Mouse (Mus musculus) testis, adult 2 months (tissue): ENCODE results near the gene Tsen54. TPM values are rescaled to one million over a fixed set of nuclear protein-coding genes. Genes with fewer than 3 reads are reported as not detected.
A peak's percentile ranks its signal among the peaks of the same experiment; 100 is the strongest.

ENCODE experiments used
- H3K27ac ChIP-seq: fragments of 200-500 bp; 2 replicates; pipeline ENCODE4 v1.5.1; 2012; ENCODE audit warnings: low read depth, low read length; ENCODE audit not compliant: control insufficient read depth, insufficient read depth
- H3K27me3 ChIP-seq: fragments of 200-500 bp; 2 replicates; pipeline ENCODE4 v1.6.1; 2012; ENCODE audit warnings: mild to moderate bottlenecking, low read length, moderate library complexity; ENCODE audit not compliant: control insufficient read depth, insufficient read depth
- H3K36me3 ChIP-seq: fragments of 200-500 bp; 2 replicates; pipeline ENCODE4 v1.6.1; 2012; ENCODE audit warnings: mild to moderate bottlenecking, low read length; ENCODE audit not compliant: control insufficient read depth, insufficient read depth
- H3K4me1 ChIP-seq: fragments of 200-500 bp; 2 replicates; pipeline ENCODE4 v1.6.1; 2012; ENCODE audit warnings: low read length; ENCODE audit not compliant: control insufficient read depth, insufficient read depth
- H3K4me3 ChIP-seq: fragments of 200-500 bp; 2 replicates; pipeline ENCODE4 v1.5.1; 2012; ENCODE audit warnings: low read depth, mild to moderate bottlenecking, low read length, moderate library complexity, mixed read lengths; ENCODE audit not compliant: control insufficient read depth
- CTCF ChIP-seq: fragments of 200-500 bp; IDR thresholded peaks from 2 replicates; pipeline ENCODE4 v1.5.1; 2012; ENCODE audit warnings: low read depth, mild to moderate bottlenecking, inconsistent platforms, low read length, moderate library complexity; ENCODE audit not compliant: control insufficient read depth, insufficient read depth, insufficient replicate concordance
- POLR2A ChIP-seq: fragments of 200-500 bp; IDR thresholded peaks from 2 replicates; pipeline ENCODE4 v1.6.1; 2012; ENCODE audit warnings: low read depth, mild to moderate bottlenecking, inconsistent platforms, low read length, moderate library complexity; ENCODE audit not compliant: control insufficient read depth
- polyA plus RNA-seq: library from polyadenylated mRNA; depleted of rRNA; stranded (reverse); fragments of >200 nt; gene quantifications from 2 replicates; pipeline ENCODE4 v1.2.3, GENCODE M21; 2012

Gene Tsen54
- polyA plus RNA-seq, 1 experiment = 12.9 TPM

GRCm38 (mm10) chr11:115812095-115812494 lies 2.4 kb upstream of the Tsen54 start:
- Histone ChIP-seq H3K27me3 (no peaks in the 10 kb centered on the region), H3K4me3 (no peak overlapping the region), H3K4me1 (peaks cover 24% of the 10 kb centered on the region), H3K36me3 (no peaks in the 10 kb centered on the region), H3K27ac (no peak overlapping the region)
- TF ChIP-seq POLR2A (no peak), CTCF (no peak)

- no peaks in the 10 kb centered on the region for H3K27me3 ChIP-seq
- no peak overlapping the region; the same call in 1 of the 2 replicates for H3K27ac ChIP-seq
- no peaks in the 10 kb centered on the region for H3K36me3 ChIP-seq
- peak overlapping the region; percentile 85 for H3K4me3 ChIP-seq
- no peak for TF ChIP-seq POLR2A
- TF ChIP-seq CTCF = no peak
- peaks cover 24% of the 10 kb centered on the region for H3K4me1 ChIP-seq
Observed at GRCm38 (mm10) chr11:115812533-115813420, 1.7 kb upstream of the Tsen54 start.

- no peaks in the 10 kb centered on the region for H3K36me3 ChIP-seq
- peak within 1 kb of the TSS; percentile 85 for H3K4me3 ChIP-seq
- H3K27me3 ChIP-seq = no peaks in the 10 kb centered on the region
- TF ChIP-seq POLR2A (no peak), CTCF (peak; percentile 90; the same call in 1 of the 2 replicates)
- H3K4me1 ChIP-seq = peaks cover 24% of the 10 kb centered on the region
- no peak within 1 kb of the TSS; the same call in 1 of the 2 replicates for H3K27ac ChIP-seq
Observed at GRCm38 (mm10) chr11:115813507-115814296, 822 bp upstream of the Tsen54 start, which contains the start of gene Caskin2. Gene Caskin2 (minus strand): TSS chr11:115813639.

GRCm38 (mm10) chr11:115817331-115817730 lies 2.8 kb downstream of the Tsen54 start:
- H3K4me1 ChIP-seq = peaks cover 24% of the 10 kb centered on the region
- H3K4me3 ChIP-seq = no peak overlapping the region
- H3K36me3 ChIP-seq = no peaks in the 10 kb centered on the region
- no peak for TF ChIP-seq POLR2A
- TF ChIP-seq CTCF = no peak
- H3K27me3 ChIP-seq = no peaks in the 10 kb centered on the region
- H3K27ac ChIP-seq = no peak overlapping the region

- H3K36me3 ChIP-seq = no peaks in the 10 kb centered on the region
- no peak overlapping the region for H3K4me3 ChIP-seq
- no peaks in the 10 kb centered on the region for H3K27me3 ChIP-seq
- H3K4me1 ChIP-seq = peaks cover 7% of the 10 kb centered on the region
- H3K27ac ChIP-seq = no peak overlapping the region
- TF ChIP-seq POLR2A (no peak), CTCF (no peak)
Observed at GRCm38 (mm10) chr11:115819915-115820623, 5.5 kb downstream of the Tsen54 start.

GRCm38 (mm10) chr11:115821001-115821400 lies 6.5 kb downstream of the Tsen54 start:
- TF ChIP-seq POLR2A (no peak), CTCF (no peak)
- H3K4me3 ChIP-seq = no peak overlapping the region
- H3K36me3 ChIP-seq = no peaks in the 10 kb centered on the region
- H3K27me3 ChIP-seq = no peaks in the 10 kb centered on the region
- H3K4me1 ChIP-seq = peaks cover 3% of the 10 kb centered on the region; the same call in 1 of the 2 replicates
- H3K27ac ChIP-seq = no peak overlapping the region

GRCm38 (mm10) chr11:115823774-115824740 lies 9.5 kb downstream of the Tsen54 start, which contains the start of gene Llgl2:
Gene Llgl2 (plus strand): TSS chr11:115824049.
- TF ChIP-seq POLR2A = no peak
- TF ChIP-seq CTCF = no peak
- no peak within 1 kb of the TSS for H3K27ac ChIP-seq
- H3K4me3 ChIP-seq = peak within 1 kb of the TSS; percentile 80
- peaks cover 3% of the 10 kb centered on the region; the same call in 1 of the 2 replicates for H3K4me1 ChIP-seq
- H3K27me3 ChIP-seq = no peaks in the 10 kb centered on the region
- H3K36me3 ChIP-seq = no peaks in the 10 kb centered on the region
